Mouse (Mus musculus): ENCODE data around the gene Ints1.

GRCm38 (mm10) chr5:139805924-139806323 lies 30.4 kb upstream of the Ints1 start:
- TF ChIP-seq CTCF (conservative IDR thresholded peaks at IDR 0.05; ENCODE audit: insufficient read depth, insufficient read length, low read depth, low read length) (no peak), POLR2A (IDR thresholded peaks at IDR 0.05; ENCODE audit: low read depth, low read length) (no peak)
